Mouse (Mus musculus): ENCODE data around the gene Nek4.
A peak's percentile ranks its signal among the peaks of the same experiment; 100 is the strongest.

Gene Nek4

DNA sequence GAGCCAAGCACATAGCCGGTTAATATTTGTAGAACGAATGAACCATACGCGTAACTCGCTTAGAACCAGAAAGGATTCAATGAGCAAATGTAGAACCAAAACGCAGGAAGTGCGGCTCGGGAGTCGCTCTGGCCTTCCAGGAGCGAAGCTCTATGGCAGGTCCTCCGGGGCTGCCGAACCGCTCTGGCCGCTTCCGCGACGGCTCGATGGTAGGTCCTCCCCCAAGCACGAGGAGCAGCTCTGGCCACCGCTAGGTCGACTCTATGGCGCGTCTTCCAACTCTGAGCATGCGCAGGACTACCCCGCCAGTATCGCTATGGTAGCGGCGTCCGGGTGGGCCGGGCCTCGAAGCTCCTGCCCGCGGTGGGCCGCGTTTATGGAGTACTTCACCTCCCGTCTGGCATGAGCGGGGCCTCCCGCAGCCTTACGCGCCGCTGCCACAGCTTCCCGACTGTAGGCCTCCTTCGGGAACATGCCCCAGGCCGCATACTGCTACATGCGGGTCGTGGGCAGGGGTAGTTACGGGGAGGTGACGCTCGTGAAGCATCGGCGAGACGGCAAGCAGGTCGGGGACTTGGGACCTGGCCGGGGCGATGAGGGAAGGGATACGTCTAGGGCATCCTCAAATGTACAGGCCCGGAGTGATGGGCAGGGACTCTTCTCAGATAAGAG, at the start of gene Nek4:
TSS of gene Nek4 (plus strand) at position 224 of the 672 bp plus-strand sequence.
- peak; percentile 87 for DNase-seq (ENCODE audit: low read depth)

DNA sequence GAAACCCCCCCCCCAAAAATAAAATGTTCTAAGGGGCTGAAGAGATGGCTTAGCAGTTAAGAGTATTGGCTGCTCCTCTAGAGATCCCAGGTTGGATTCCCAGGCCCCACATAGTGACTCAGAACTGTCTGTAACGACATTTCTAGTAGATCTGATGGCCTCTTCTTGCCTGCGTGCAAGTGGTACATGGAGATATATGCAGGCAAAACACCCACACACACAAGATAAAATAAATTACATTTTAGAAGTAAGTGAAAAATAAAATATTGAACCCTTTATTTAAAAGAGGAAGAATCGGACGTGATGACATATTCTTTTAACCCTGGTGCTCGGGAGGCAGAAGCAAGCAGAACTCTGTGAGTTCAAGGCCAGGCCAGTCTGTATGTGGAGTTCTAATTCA, 48.5 kb upstream of the Nek4 start:
- no peak for DNase-seq (ENCODE audit: low read depth)

DNA sequence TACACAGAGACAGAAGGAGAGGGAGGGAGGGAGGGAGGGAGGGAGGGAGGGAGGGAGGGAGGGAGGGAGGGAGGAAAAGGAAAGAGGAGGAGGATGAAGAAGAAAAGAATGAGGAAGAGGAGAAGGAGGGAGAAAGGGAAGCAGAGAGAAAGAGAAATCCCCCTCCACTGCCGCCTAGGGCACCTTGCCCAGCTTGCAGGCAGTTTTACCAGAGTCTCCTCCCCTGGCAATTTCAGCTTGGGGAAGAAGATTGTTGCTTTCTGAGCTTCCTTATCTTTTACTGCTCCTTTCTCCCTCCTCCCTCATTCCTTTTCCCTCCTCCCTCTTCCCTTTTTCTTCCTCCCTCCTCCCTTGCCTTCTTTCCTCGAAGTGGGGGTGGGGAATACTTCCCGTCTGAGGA, 48.1 kb upstream of the Nek4 start:
- DNase-seq (ENCODE audit: low read depth), result no peak

DNA sequence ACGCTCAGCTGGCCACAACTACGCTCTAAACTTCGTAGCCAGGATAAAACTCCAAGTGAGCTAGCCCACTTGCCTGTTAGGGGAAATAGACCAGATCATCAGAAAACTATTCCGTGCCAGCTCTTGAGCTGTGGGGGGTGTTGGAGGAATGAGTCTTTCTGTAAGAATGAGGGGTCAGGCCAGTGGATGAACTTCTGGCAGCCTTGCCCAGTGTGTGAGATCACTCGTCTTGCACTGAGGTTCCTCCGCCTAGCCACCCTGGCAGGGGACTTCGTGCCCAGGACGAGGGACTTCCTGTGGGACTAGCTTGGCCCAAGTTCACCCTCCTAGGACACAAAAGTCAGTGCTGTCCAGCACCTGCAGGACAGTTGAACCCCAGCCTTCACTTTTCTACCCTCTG, 46.9 kb upstream of the Nek4 start:
- DNase-seq (ENCODE audit: low read depth), result no peak

DNA sequence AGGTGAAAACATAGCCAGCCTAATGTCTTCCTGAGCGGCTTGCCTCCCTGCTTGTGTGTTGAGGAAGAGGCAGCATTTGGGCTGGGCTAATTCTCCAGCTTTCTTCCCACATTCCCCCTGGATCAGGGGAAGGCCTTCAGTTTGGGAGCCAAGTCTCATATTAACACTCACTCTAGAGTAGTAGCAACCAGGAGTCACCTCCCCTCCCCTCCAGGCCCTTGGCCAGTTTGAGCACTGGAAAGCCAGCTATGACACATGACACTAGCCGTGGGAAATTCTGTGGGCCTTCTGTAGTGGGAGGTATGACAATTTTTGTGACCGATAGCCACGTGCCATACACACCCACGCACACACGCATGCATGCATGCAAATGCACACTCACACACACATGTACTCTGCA, 45.2 kb upstream of the Nek4 start:
- no peak for DNase-seq (ENCODE audit: low read depth)

DNA sequence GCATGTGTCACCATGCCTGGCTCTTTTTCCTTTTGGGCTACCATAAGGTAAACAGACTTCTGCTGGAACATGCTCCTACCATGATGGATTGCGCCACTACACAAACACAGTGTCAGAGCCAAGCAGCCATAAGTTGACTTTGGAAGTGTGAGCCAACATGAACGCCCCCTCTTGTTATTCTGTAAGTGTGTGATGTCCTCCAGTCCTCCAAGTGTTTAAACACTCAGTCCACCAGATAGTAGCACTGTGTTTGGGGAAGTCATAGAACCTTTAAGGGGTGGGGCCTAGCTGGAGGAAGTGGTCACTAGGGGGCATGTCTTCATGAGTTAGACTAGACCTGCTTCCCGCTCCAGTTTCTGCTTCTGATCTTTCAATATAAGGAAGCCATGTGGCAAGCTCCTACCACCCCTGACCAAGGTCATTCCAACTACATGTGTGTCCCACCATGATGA, 43.3 kb upstream of the Nek4 start:
- DNase-seq (ENCODE audit: low read depth), result no peak

DNA sequence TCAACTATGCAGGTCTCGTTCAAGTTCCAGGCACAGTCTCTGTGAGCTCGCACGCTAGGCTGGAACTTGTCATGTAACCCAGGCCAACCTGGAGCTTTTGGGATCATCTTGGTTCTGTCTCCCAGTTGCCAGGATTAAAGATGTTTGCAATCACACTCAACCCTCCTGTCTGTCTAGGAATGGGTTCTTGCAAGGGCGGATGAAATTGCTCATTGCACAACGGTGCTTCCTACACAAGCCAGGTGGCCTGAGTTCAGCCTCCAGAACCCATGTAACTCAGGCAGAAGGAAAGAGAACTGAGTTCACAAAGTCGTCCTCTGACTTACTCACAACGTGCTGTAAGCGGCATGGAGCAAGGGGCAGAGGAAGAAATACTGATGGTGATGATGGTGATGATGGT, 40.0 kb upstream of the Nek4 start:
- no peak for DNase-seq (ENCODE audit: low read depth)

DNA sequence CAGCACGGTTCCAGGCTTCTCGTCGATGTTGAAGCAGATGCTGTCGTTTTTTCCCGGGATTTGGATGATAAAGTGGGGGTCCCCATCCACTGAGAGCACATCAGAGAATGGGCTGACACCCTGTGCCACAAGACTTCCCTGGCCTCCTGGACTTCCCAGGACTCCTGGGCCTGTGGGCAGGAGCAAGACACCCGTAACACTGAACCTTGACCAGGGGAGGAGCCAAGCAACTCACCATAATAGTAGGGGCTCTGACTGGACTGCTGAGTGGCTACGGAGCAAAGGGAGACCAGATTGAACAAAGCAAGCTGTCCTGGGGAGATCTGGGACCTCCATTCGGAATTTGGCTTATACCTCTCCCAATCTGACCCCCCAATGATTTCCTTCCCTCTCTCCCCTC, 38.5 kb upstream of the Nek4 start:
- no peak for DNase-seq (ENCODE audit: low read depth)

DNA sequence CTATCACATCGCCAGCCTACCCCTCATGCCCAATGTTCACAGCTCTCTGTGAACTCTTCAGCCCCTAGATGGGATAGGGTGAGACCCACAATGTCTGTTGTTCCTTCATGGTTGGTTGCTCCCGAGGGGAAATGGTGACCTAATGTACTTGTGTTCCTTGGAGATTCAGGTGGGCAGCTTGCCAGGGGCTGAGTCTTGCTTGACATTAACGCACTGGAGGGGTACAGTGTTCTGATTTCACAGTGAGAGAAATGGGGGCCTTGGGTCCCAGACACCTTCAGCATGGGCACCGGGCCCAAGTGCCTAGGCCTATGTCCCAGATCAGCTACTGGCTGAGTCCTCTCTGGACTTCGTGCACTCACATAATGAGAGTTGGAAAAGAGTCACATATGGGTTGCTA, 37.8 kb upstream of the Nek4 start:
- no peak for DNase-seq (ENCODE audit: low read depth)

DNA sequence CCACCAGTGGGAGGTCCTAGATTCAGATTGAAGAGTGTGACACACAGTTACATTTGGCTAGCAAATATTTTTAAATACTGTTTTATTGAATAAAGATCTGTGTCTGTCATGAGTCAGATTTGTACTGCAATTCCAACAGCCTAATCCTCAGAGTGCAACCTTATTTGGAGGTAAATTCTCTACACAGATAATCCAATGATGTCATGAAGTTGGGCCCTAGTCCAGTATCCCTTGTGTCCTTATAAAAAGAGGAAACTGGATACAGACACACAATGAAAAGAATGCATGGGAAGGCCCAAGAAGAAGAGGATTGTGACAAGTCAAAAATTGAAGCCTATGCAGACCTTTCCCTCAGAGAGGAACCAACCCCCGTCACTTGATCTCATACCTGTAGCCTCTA, 34.7 kb upstream of the Nek4 start:
- no peak for DNase-seq (ENCODE audit: low read depth)

- no peak for DNase-seq (ENCODE audit: low read depth)
These were observed 29.0 kb upstream of the Nek4 start for GRCm38 (mm10) chr14:30922053-30922670.

GRCm38 (mm10) chr14:30923375-30924105, 27.6 kb upstream of the Nek4 start, which contains the start of gene Itih3:
Itih3 (minus strand) TSS chr14:30923760.
- no peak for DNase-seq (ENCODE audit: low read depth)

GRCm38 (mm10) chr14:30925492-30925891, 25.7 kb upstream of the Nek4 start:
- no peak for DNase-seq (ENCODE audit: low read depth)

- DNase-seq (ENCODE audit: low read depth), result no peak
These were observed 20.8 kb upstream of the Nek4 start for GRCm38 (mm10) chr14:30930386-30930785.

GRCm38 (mm10) chr14:30933351-30933750, 17.8 kb upstream of the Nek4 start:
- DNase-seq (ENCODE audit: low read depth), result no peak

DNA sequence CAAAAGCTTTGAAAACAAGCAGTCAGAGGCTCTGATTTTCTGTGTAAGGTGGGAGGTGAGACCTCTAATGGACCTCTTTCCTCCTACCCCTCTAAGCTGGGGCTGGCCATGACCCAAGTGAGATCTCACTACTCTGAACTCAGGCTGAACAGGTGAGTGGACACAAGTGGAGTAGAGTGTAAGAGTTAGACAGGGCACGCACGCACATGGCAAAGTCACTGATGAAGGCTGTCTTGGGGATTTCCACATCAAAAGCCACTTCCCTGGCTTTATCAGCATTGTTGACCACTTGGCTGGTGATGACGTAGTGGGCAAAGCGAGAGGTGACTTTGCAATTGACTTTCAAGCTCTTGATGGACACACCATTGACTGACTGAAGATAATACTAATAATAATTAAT, 8.9 kb upstream of the Nek4 start:
- DNase-seq (ENCODE audit: low read depth), result no peak

DNA sequence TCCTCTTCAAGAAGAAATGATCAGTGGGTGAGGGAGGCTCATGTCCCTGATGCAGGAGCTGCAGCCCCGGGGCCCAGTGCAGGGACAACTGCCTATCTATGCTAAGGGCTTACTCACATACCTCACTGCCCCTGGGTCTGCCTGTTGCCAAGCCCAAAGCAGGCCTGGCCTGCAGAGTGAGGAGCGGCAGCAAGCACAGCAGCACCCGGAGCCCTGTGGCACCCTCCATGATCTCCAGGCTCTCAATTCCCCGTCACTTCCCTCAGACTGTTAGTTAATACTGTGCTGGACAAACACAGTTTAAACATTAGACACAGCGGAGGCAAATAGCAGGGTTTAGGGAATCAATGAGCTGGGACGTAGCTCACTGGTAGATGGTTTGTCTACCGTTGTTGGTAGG, 8.1 kb upstream of the Nek4 start, which contains the start of gene Itih1:
TSS of gene Itih1 (minus strand) at position 252 of the 400 bp plus-strand sequence.
- DNase-seq (ENCODE audit: low read depth), result no peak

DNA sequence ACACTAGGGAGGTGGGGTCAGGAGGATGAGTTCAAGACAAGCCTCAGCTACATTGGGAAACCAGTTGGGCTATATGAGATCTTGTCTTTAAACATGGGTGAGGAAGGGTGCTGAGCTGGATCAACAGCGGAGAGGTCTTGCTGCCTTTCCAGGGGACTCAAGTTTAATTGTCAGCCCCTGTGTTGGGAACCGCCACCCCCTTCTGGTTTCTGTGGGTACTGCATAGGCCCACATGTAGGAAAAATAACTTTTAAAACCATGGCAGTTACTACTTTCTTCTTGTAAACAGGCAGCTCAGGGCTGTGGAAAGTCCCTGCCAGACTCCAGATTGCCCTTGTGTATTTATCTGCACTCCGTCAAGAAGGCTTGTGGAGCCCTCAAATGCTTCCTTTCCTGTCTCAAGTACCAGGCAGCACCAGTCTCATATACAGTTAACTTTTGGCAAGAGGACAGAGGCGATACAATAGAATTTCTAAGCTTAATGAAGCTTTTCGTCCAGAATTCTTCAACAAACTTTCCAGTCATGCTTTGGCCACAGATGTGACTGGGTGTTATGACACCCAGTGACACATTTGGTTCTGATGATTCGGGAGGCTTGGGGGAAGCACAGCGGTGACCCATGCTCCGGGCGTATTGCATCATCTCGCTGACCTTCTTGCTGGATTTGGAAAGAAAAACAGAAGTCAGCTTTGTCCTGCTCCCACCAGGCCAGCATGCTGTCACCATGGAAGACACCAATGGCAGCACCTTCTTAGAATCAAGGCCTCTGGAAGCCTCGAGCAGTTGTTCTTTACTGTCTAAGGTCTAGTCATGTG, 7.1 kb upstream of the Nek4 start:
- DNase-seq (ENCODE audit: low read depth), result peak; percentile 39

GRCm38 (mm10) chr14:30944745-30945144, 6.4 kb upstream of the Nek4 start:
- no peak for DNase-seq (ENCODE audit: low read depth)

- DNase-seq (ENCODE audit: low read depth), result no peak
These were observed 1.2 kb upstream of the Nek4 start for GRCm38 (mm10) chr14:30949986-30950385.

- DNase-seq (ENCODE audit: low read depth), result peak; percentile 10
These were observed 7.3 kb downstream of the Nek4 start for GRCm38 (mm10) chr14:30958517-30958916.

DNA sequence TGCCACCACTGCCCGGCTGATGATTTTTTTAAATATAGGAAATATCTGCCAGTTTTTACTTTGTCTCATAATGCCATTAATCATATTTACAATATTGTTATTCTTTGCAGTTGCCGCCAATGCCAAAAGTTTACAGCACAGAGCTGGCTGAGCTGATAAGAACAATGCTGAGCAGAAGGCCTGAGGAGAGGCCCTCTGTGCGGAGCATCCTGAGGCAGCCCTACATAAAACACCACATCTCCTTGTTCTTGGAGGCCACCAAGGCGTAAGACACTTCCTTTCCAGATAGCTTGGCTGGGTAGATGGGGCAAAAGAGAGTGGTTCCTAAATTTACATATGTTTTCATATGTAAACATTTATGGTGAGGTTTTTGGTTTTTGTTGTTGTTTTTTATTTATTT, 7.9 kb downstream of the Nek4 start:
- peak; percentile 16 for DNase-seq (ENCODE audit: low read depth)

Data from c-Kit-positive CD71-positive TER-119-negative erythroid progenitor cells, embryonic 14.5 days (primary cell).